18 mouse cellular contexts compared by ENCODE assay signal in the genomic region with DNA sequence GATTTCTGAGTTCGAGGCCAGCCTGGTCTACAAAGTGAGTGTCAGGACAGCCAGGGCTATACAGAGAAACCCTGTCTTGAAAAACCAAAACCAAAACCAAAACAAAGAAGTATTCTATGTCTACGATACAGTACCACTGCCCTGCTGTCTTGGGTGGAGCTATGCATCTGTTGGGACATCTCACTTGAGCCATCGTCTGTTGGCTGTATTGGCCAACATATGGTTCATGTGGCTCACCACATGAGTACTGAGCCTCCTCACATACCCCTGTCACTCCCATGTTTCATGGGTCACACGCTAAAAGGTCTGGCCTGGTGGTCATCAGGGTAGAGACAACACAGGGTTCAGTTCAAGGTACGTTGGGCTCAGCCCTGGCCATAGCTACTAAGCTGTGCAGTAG.
"Had no signal": no experiment of that assay in that cellular context is flagged by ENCODE, and none has a peak within 500 bp of the region (broad histone marks: within the 10 kb centered on the region; RNA-seq: fewer than 3 reads in every experiment).

No protein-coding gene starts in this region.

- H3K4me3 ChIP-seq: kidney, embryonic 15.5 days; left cerebral cortex, adult 2 months; lung, embryonic 15.5 days; midbrain, embryonic 13.5 days had no signal

- H3K9me3 ChIP-seq: kidney, embryonic 15.5 days; lung, embryonic 15.5 days; midbrain, embryonic 13.5 days had no signal

- H3K4me2 ChIP-seq: kidney, embryonic 15.5 days; liver, embryonic 11.5 days; lung, embryonic 15.5 days; midbrain, embryonic 13.5 days had no signal

- ATAC-seq: midbrain, embryonic 13.5 days; midbrain, embryonic 16.5 days had no signal

- DNase-seq: kidney, adult 11 months; kidney, adult 8-10 months; kidney, postnatal 10 days; kidney, postnatal 36 days; layer of hippocampus, postnatal 36 days; lung, adult 18-20 months; lung, postnatal 10 days; lung, postnatal 36 days; right cerebral cortex, postnatal 25 days; thymus, adult 18-20 months; thymus, postnatal 36 days had no signal

- H3K27me3 ChIP-seq: kidney, embryonic 15.5 days; lung, embryonic 15.5 days; midbrain, embryonic 13.5 days had no signal

- H3K9ac ChIP-seq: kidney, embryonic 15.5 days; liver, embryonic 14.5 days; lung, embryonic 15.5 days; midbrain, embryonic 13.5 days had no signal

- H3K27ac ChIP-seq: kidney, embryonic 15.5 days; left cerebral cortex, adult 2 months; liver, embryonic 14.5 days; lung, embryonic 15.5 days; midbrain, embryonic 13.5 days had no signal
